Mouse (Mus musculus) ES-E14 (cell line): Measurements from ENCODE around the gene Foxd1.

Experiments used
- HCFC1 ChIP-seq: IDR thresholded peaks from 2 replicates; pipeline ENCODE4 v1.6.1; 2012; ENCODE audit warnings: low read length, inconsistent platforms, borderline replicate concordance; ENCODE audit not compliant: insufficient read depth
- ZC3H11A ChIP-seq: IDR thresholded peaks from 2 replicates; pipeline ENCODE4 v1.6.1; 2012; ENCODE audit warnings: low read depth, mild to moderate bottlenecking, inconsistent platforms, low read length, borderline replicate concordance

GRCm38 (mm10) chr13:98305257-98305656 lies 48.8 kb upstream of the Foxd1 start:
- no peak for TF ChIP-seq ZC3H11A
- TF ChIP-seq HCFC1 = no peak
